Mouse (Mus musculus) heart, adult 2 months (tissue): ENCODE data around the gene Phf1. TPM values are rescaled to one million over a fixed set of nuclear protein-coding genes. Genes with fewer than 3 reads are reported as not detected.
"Not testable (repeated sequence)": the region's sequence is repeated elsewhere in the genome, so short reads cannot be mapped to it uniquely, and the experiment has no call there.

Experiments used
- DNase-seq, 2 experiments: peaks; one replicate each; pipeline ENCODE4 v3.0.0; 2021
- H3K27ac ChIP-seq: fragments of 200-600 bp; 2 replicates; pipeline ENCODE4 v1.8.1; 2022
- H3K27me3 ChIP-seq: fragments of 200-500 bp; 2 replicates; pipeline ENCODE4 v1.6.1; 2012; ENCODE audit warnings: mild to moderate bottlenecking, low read length, inconsistent platforms, mixed read lengths; ENCODE audit not compliant: control insufficient read depth, insufficient read depth
- H3K36me3 ChIP-seq: fragments of 200-500 bp; 2 replicates; pipeline ENCODE4 v1.6.1; 2012; ENCODE audit warnings: low read length, inconsistent platforms; ENCODE audit not compliant: control insufficient read depth, insufficient read depth
- H3K4me1 ChIP-seq: fragments of 200-500 bp; 2 replicates; pipeline ENCODE4 v1.6.1; 2011; ENCODE audit warnings: low read length; ENCODE audit not compliant: control insufficient read depth, insufficient read depth
- H3K4me3 ChIP-seq: fragments of 200-600 bp; 2 replicates; pipeline ENCODE4 v1.8.1; 2022
- H3K79me2 ChIP-seq: fragments of 200-500 bp; replicated peaks from 2 replicates; pipeline ENCODE4 v1.6.1; 2012; ENCODE audit warnings: mild to moderate bottlenecking, inconsistent platforms, low read length, moderate library complexity, mixed read lengths; ENCODE audit not compliant: control insufficient read depth, insufficient read depth
- H3K9ac ChIP-seq: fragments of 200-500 bp; 2 replicates; pipeline ENCODE4 v1.6.1; 2012; ENCODE audit warnings: low read depth, mild to moderate bottlenecking, control low read depth, inconsistent platforms, low read length, mixed read lengths
- CTCF ChIP-seq: fragments of 200-600 bp; IDR thresholded peaks from 2 replicates; pipeline ENCODE4 v1.8.1; 2022; ENCODE audit warnings: antibody characterized with exemption, mild to moderate bottlenecking, moderate library complexity
- EP300 ChIP-seq: fragments of 200-500 bp; IDR thresholded peaks from 2 replicates; pipeline ENCODE4 v1.6.1; 2011; ENCODE audit warnings: low read depth, low read length, control low read depth; ENCODE audit not compliant: insufficient read depth
- POLR2A ChIP-seq: fragments of 200-500 bp; IDR thresholded peaks from 2 replicates; pipeline ENCODE4 v1.6.1; 2011; ENCODE audit warnings: mild to moderate bottlenecking, low read depth, low read length, control low read depth; ENCODE audit not compliant: insufficient read depth
- WGBS: fragments of 180-500 bp; shearing (Covaris S2); methylation state at CpG from one replicate; pipeline ENCODE4 v1.1.7; 2018; 5-methylcytosine and 5-hydroxymethylcytosine counted together
- intact Hi-C: fragments of 180-260 bp; cut with DNase I; formaldehyde crosslinking; loops from one replicate; pipeline ENCODE4 v1.15.1; 2025
- polyA plus RNA-seq: library from polyadenylated mRNA; depleted of rRNA; stranded (reverse); fragments of >200 nt; gene quantifications from 2 replicates; pipeline ENCODE4 v1.2.3, GENCODE M21; 2012
- total RNA-seq, 2 experiments: library from RNA; stranded (reverse); gene quantifications; 2 replicates each; pipeline ENCODE4 v1.2.3; 2021

Phf1 gene
- total and polyA plus RNA-seq, 3 experiments: 17.8 to 36.8 (median 18.1) TPM

DNA sequence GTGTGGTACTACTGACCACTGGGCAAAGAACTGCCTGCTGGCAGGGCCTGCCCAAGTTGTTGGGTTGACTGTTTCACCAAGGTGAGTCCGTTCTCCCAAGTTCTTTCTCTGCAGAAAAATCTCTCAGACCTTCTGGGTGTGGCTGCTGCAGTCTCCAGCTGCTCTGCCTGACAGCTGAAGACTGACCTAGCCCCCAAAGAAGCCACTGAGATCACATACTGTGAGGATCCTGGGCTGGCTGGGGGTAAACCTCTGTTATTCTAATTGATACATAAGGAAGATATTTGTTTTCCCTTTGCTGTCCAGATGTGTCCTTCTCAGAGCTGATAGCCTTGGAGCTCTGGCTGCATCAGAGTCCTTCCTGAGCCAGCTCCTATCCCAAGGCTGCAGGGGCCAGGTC, 17.6 kb upstream of the Phf1 start:
- DNase-seq: no peak
- Histone ChIP-seq H3K79me2 (no peaks in the 10 kb centered on the region), H3K27ac (no peak overlapping the region), H3K27me3 (no peaks in the 10 kb centered on the region), H3K9ac (no peak overlapping the region), H3K4me1 (peaks cover 2% of the 10 kb centered on the region; the same call in 1 of the 2 replicates), H3K4me3 (no peak overlapping the region), H3K36me3 (no peaks in the 10 kb centered on the region)
- TF ChIP-seq CTCF (no peak), EP300 (no peak), POLR2A (no peak)
- WGBS: 58% methylated on average over 1 of the region's 1 CpGs
- intact Hi-C loops: loop anchor here (5.0 kb wide), 1 partner anchor 57 kb away; the partner anchor contains the start of gene Zbtb9

- H3K9ac ChIP-seq: peak within 1 kb of the TSS; percentile 70
- under 1% methylated on average over 72 of the region's 72 CpGs for WGBS
- peak; percentile 99 for DNase-seq
- H3K79me2 ChIP-seq: no peaks in the 10 kb centered on the region
- H3K36me3 ChIP-seq: no peaks in the 10 kb centered on the region
- H3K27ac ChIP-seq: no peak within 1 kb of the TSS; the same call in 1 of the 2 replicates
- peak; percentile 95; the same call in 1 of the 2 replicates for TF ChIP-seq CTCF
- peak; percentile 97 for TF ChIP-seq EP300
- no peak for TF ChIP-seq POLR2A
- intact Hi-C loops: loop anchor here (2.0 to 5.0 kb wide), 3 partner anchors 30 to 112 kb away; partner anchors contain the start of genes Bak1 and Zbtb9
- peak within 1 kb of the TSS; percentile 66 for H3K4me3 ChIP-seq
- peaks cover 2% of the 10 kb centered on the region; the same call in 1 of the 2 replicates for H3K4me1 ChIP-seq
- no peaks in the 10 kb centered on the region for H3K27me3 ChIP-seq
Observed at GRCm38 (mm10) chr17:26916711-26917482, 16.0 kb upstream of the Phf1 start, which contains the start of gene Kifc5b. Gene Kifc5b, plus strand, starts transcription at chr17:26917091.

- 1% methylated on average over 12 of the region's 12 CpGs for WGBS
- H3K27me3 ChIP-seq, DNase-seq, H3K4me3 ChIP-seq, H3K27ac ChIP-seq, H3K79me2 ChIP-seq, H3K36me3 ChIP-seq, H3K4me1 ChIP-seq: not testable (repeated sequence)
- H3K9ac ChIP-seq: peak overlapping the region; percentile 70
- intact Hi-C loops: loop anchor here (2.0 to 5.0 kb wide), 3 partner anchors 29 to 111 kb away; partner anchors contain the start of genes Bak1 and Zbtb9
Observed at GRCm38 (mm10) chr17:26917560-26917959, 15.3 kb upstream of the Phf1 start.

DNA sequence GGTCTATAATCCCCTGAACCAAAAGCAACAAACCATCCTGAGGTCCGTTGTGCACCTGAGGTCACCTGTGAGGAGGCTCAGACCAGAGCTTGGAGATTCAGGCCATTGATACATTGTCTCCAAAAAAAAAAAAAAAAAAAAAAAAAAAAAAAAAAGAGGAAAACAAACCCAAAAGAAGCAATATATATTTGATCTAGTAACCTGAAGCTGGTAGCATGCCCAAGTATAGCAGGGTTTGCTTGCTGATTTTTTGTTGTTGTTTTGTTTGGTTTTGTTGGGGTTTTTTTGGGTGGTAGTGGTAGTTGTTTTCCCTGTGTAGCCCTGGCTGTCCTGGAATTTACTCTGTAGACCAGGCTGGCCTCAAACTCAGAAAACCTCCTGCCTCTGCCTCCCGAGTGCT, 14.5 kb upstream of the Phf1 start:
- Histone ChIP-seq H3K27me3 (no peaks in the 10 kb centered on the region), H3K36me3 (no peaks in the 10 kb centered on the region), H3K4me1 (peaks cover 2% of the 10 kb centered on the region; the same call in 1 of the 2 replicates), H3K27ac (no peak overlapping the region), H3K79me2 (no peaks in the 10 kb centered on the region), H3K9ac (no peak overlapping the region), H3K4me3 (no peak overlapping the region)
- no peak for TF ChIP-seq EP300
- TF ChIP-seq POLR2A: no peak
- TF ChIP-seq CTCF: no peak
- intact Hi-C loops: loop anchor here (5.0 kb wide), 1 partner anchor 54 kb away; the partner anchor contains the start of gene Zbtb9
- DNase-seq: no peak
- WGBS: 73% methylated on average over 2 of the region's 2 CpGs

GRCm38 (mm10) chr17:26919516-26919915, 13.3 kb upstream of the Phf1 start:
- not testable (repeated sequence) for H3K79me2 ChIP-seq, DNase-seq, H3K27me3 ChIP-seq, H3K27ac ChIP-seq, H3K4me3 ChIP-seq, H3K9ac ChIP-seq, H3K4me1 ChIP-seq, H3K36me3 ChIP-seq
- intact Hi-C loops: loop anchor here (5.0 kb wide), 1 partner anchor 53 kb away; the partner anchor contains the start of gene Zbtb9
- 55% methylated on average over 2 of the region's 2 CpGs for WGBS

DNA sequence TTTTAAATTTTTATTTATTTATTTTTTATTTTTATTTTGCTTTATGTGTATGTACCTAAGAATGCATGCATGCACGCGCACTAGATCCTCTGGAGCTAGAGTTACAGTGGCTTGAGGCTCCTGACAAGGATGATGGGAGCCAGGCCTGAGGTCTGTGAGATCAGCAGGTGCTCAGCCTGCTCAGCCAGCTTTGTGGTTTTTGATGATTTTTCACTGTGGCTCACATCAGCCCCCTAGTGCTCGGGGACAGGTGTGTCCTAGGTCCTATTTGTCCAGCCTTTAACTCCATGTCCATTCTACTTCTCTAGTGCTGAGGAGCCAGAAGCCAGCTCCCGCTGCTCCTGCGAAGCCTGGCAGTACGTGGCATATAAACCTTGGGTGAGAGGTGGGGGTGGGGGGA, 10.5 kb upstream of the Phf1 start:
- H3K4me3 ChIP-seq, intact Hi-C loops, H3K27ac ChIP-seq, H3K36me3 ChIP-seq, H3K27me3 ChIP-seq, H3K9ac ChIP-seq, H3K79me2 ChIP-seq, DNase-seq, H3K4me1 ChIP-seq: not testable (repeated sequence)
- 93% methylated on average over 6 of the region's 6 CpGs for WGBS

DNA sequence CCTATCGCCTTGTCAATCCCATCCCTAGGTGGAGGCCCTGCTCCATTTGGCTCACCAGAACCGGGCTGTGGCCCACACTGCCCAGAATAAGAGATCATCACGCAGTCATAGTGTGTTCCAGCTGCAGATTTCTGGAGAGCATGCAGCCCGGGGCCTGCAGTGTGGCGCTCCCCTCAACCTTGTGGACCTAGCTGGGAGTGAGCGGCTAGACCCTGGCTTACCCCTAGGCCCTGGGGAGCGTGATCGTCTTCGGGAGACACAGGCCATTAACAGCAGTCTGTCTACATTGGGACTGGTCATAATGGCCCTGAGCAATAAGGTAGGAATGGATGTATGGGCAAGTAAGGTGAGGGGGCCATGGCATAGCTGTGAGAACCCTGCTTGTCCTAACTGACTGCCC, 7.4 kb upstream of the Phf1 start:
- H3K36me3 ChIP-seq, H3K27ac ChIP-seq, intact Hi-C loops, DNase-seq, H3K27me3 ChIP-seq, H3K79me2 ChIP-seq, H3K4me3 ChIP-seq, H3K9ac ChIP-seq, H3K4me1 ChIP-seq: not testable (repeated sequence)
- WGBS: 93% methylated on average over 9 of the region's 9 CpGs
